Mouse (Mus musculus) heart, embryonic 11.5 days (tissue): ENCODE measurements around the gene Gm14322. TPM values are rescaled to one million over a fixed set of nuclear protein-coding genes. Genes with fewer than 3 reads are reported as not detected.
"Not testable (repeated sequence)": the region's sequence is repeated elsewhere in the genome, so short reads cannot be mapped to it uniquely, and the experiment has no call there.

Experiments
- ATAC-seq: fragments of 200-750 bp; cut with Nextera tagmentation; replicated peaks from 2 replicates; pipeline ENCODE4 v1.8.0; 2017; ENCODE audit warnings: moderate library complexity; ENCODE audit not compliant: insufficient number of reproducible peaks, low FRiP score, low TSS enrichment
- H3K27ac ChIP-seq: fragments of 300-500 bp; sonication (generic); 2 replicates; pipeline ENCODE4 v1.5.1; 2014; ENCODE audit warnings: mild to moderate bottlenecking, low read depth, low read length
- H3K27me3 ChIP-seq: fragments of 300-500 bp; sonication (generic); 2 replicates; pipeline ENCODE4 v1.6.1; 2014; ENCODE audit warnings: mild to moderate bottlenecking, low read length, mixed read lengths; ENCODE audit not compliant: control insufficient read depth, insufficient read depth
- H3K36me3 ChIP-seq: fragments of 300-500 bp; sonication (generic); 2 replicates; pipeline ENCODE4 v1.6.1; 2014; ENCODE audit warnings: mild to moderate bottlenecking, low read length, moderate library complexity, mixed read lengths; ENCODE audit not compliant: control insufficient read depth, insufficient read depth
- H3K4me1 ChIP-seq: fragments of 300-500 bp; sonication (generic); 2 replicates; pipeline ENCODE4 v1.6.1; 2014; ENCODE audit warnings: low read length; ENCODE audit not compliant: control insufficient read depth, insufficient read depth
- H3K4me2 ChIP-seq: fragments of 300-500 bp; sonication (generic); 2 replicates; pipeline ENCODE4 v1.6.1; 2014; ENCODE audit warnings: mild to moderate bottlenecking, moderate library complexity
- H3K4me3 ChIP-seq: fragments of 300-500 bp; sonication (generic); 2 replicates; pipeline ENCODE4 v1.5.1; 2014; ENCODE audit warnings: low read depth, low read length
- H3K9ac ChIP-seq: fragments of 300-500 bp; sonication (generic); 2 replicates; pipeline ENCODE4 v1.6.1; 2014; ENCODE audit warnings: mild to moderate bottlenecking, low read depth, low read length, moderate library complexity
- H3K9me3 ChIP-seq: fragments of 300-500 bp; sonication (generic); replicated peaks from 2 replicates; pipeline ENCODE4 v1.6.1; 2016; ENCODE audit warnings: low read length; ENCODE audit not compliant: control insufficient read depth
- WGBS: fragments of 180-500 bp; shearing (Covaris S2); extraction: QIAGEN DNeasy Blood & Tissue Kit; methylation state at CpG from one replicate; pipeline ENCODE4 v1.1.7; 2014; ENCODE audit not compliant: insufficient replicate concordance; 5-methylcytosine and 5-hydroxymethylcytosine counted together
- polyA plus RNA-seq: library from polyadenylated mRNA; unstranded; fragments of >200 nt; fragmentation: Nextera tagmentation; extraction: Ambion mirVana; gene quantifications from 2 replicates; pipeline ENCODE4 v1.2.1, GENCODE M21; 2014

The Gm14322 gene
- polyA plus RNA-seq: 6.2 and 8.1 TPM in 2 replicates

GRCm38 (mm10) chr2:177758941-177759558 is at the start of gene Gm14322:
TSS of gene Gm14322 (plus strand) at chr2:177759288.
- not testable (repeated sequence) for H3K4me1 ChIP-seq, H3K9me3 ChIP-seq, H3K36me3 ChIP-seq, H3K9ac ChIP-seq, H3K27me3 ChIP-seq, ATAC-seq, H3K27ac ChIP-seq
- 17% methylated on average over 9 of the region's 9 CpGs for WGBS
- Histone ChIP-seq H3K4me2 (peak within 1 kb of the TSS; percentile 35), H3K4me3 (peak within 1 kb of the TSS; percentile 35)

- H3K36me3 ChIP-seq, ATAC-seq, H3K9me3 ChIP-seq, H3K27me3 ChIP-seq, H3K9ac ChIP-seq, H3K4me1 ChIP-seq, H3K4me2 ChIP-seq, H3K4me3 ChIP-seq, H3K27ac ChIP-seq: not testable (repeated sequence)
- 59% methylated on average over 4 of the region's 10 CpGs for WGBS
Observed at GRCm38 (mm10) chr2:177741487-177741886, 17.6 kb upstream of the Gm14322 start.

GRCm38 (mm10) chr2:177787351-177787750 is 28.3 kb downstream of the Gm14322 start:
- H3K36me3 ChIP-seq, ATAC-seq, H3K9ac ChIP-seq, H3K27me3 ChIP-seq, H3K4me3 ChIP-seq, H3K4me1 ChIP-seq, H3K9me3 ChIP-seq, H3K27ac ChIP-seq, H3K4me2 ChIP-seq: not testable (repeated sequence)
- 35% methylated on average over 1 of the region's 1 CpGs for WGBS

GRCm38 (mm10) chr2:177806170-177806569 is 47.1 kb downstream of the Gm14322 start:
- not testable (repeated sequence) for H3K9me3 ChIP-seq, H3K4me3 ChIP-seq, H3K27ac ChIP-seq, H3K4me2 ChIP-seq, H3K36me3 ChIP-seq, H3K9ac ChIP-seq, ATAC-seq, H3K27me3 ChIP-seq, H3K4me1 ChIP-seq
- no CpG with 5 or more reads among the region's 2 CpGs for WGBS

Other genes starting within 250 kb of the Gm14322 start
- not detected in 2 replicates for gene Gm14406, start 181.1 kb upstream of the Gm14322 start, polyA plus RNA-seq
- gene Gm14325, start 81.0 kb downstream of the Gm14322 start, polyA plus RNA-seq: 33.7 and 44.1 TPM in 2 replicates
- 4.5 and 5.6 TPM in 2 replicates for gene Gm14327, start 137.8 kb downstream of the Gm14322 start, polyA plus RNA-seq
- not detected in 2 replicates for gene Zfp972, start 166.3 kb downstream of the Gm14322 start, polyA plus RNA-seq
- 21.8 and 23.8 TPM in 2 replicates for gene Gm14326, start 198.0 kb downstream of the Gm14322 start, polyA plus RNA-seq